Mouse (Mus musculus) stomach, embryonic 14.5 days (tissue): ENCODE results near the gene Oat. TPM values are rescaled to one million over a fixed set of nuclear protein-coding genes. Genes with fewer than 3 reads are reported as not detected.

Source experiments
- ATAC-seq: fragments of 200-750 bp; cut with Nextera tagmentation; 2 replicates; pipeline ENCODE4 v1.8.0; 2017; ENCODE audit warnings: low read depth, moderate TSS enrichment; ENCODE audit not compliant: insufficient number of reproducible peaks, insufficient read depth, low FRiP score
- H3K27ac ChIP-seq: fragments of 300-500 bp; sonication (generic); 2 replicates; pipeline ENCODE4 v1.5.1; 2014; ENCODE audit warnings: mild to moderate bottlenecking, low read length, moderate library complexity, mixed read lengths
- H3K27me3 ChIP-seq: fragments of 300-500 bp; sonication (generic); 2 replicates; pipeline ENCODE4 v1.6.1; 2014; ENCODE audit warnings: low read length, control low read depth, mixed read lengths; ENCODE audit not compliant: control insufficient read depth, insufficient read depth
- H3K36me3 ChIP-seq: fragments of 300-500 bp; sonication (generic); 2 replicates; pipeline ENCODE4 v1.6.1; 2014; ENCODE audit warnings: mild to moderate bottlenecking, control low read depth, low read length, moderate library complexity, mixed read lengths; ENCODE audit not compliant: control insufficient read depth, insufficient read depth
- H3K4me1 ChIP-seq: fragments of 300-500 bp; sonication (generic); 2 replicates; pipeline ENCODE4 v1.6.1; 2014; ENCODE audit warnings: low read length, control low read depth, mixed read lengths; ENCODE audit not compliant: control insufficient read depth, insufficient read depth
- H3K4me2 ChIP-seq: fragments of 300-500 bp; sonication (generic); replicated peaks from 2 replicates; pipeline ENCODE4 v1.6.1; 2014; ENCODE audit warnings: low read depth, low read length, control low read depth
- H3K4me3 ChIP-seq: fragments of 300-500 bp; sonication (generic); 2 replicates; pipeline ENCODE4 v1.5.1; 2014; ENCODE audit warnings: low read depth, low read length, control low read depth
- H3K9ac ChIP-seq: fragments of 300-500 bp; sonication (generic); replicated peaks from 2 replicates; pipeline ENCODE4 v1.6.1; 2014; ENCODE audit warnings: low read depth, mild to moderate bottlenecking, control low read depth, low read length, moderate library complexity, mixed read lengths
- H3K9me3 ChIP-seq: fragments of 300-500 bp; sonication (generic); 2 replicates; pipeline ENCODE4 v1.6.1; 2016; ENCODE audit warnings: low read depth, low read length, control low read depth; ENCODE audit not compliant: control insufficient read depth
- WGBS: fragments of 180-500 bp; shearing (Covaris S2); extraction: QIAGEN DNeasy Blood & Tissue Kit; methylation state at CpG from one replicate; pipeline ENCODE4 v1.1.7; 2014; 5-methylcytosine and 5-hydroxymethylcytosine counted together
- polyA plus RNA-seq: library from polyadenylated mRNA; unstranded; fragments of >200 nt; fragmentation: Nextera tagmentation; extraction: Ambion mirVana; gene quantifications from 2 replicates; pipeline ENCODE4 v1.2.1, GENCODE M21; 2014

Oat gene
- polyA plus RNA-seq, 1 experiment from 2014 or later = 207 TPM

DNA sequence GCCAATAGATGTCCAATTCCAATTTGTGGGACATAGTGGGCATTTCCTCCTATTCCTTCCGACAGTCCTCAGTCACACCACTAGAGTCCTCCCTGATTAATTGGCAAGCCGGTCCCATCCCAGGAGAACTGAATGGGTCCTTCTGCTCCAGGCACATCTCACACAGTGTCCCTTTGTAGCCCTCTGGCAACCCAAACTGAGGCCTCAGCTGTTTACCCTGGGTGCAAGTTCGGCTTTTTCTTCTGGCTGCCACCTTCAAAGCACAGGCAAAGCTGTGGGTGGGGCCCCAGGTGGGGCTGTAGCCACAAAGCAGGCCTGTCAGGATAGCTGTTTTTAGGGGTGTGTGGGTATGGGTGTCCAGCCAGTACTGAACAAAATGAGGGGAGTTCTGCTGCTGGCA, 29.1 kb downstream of the Oat start:
- H3K4me2 ChIP-seq = no peak overlapping the region
- H3K9me3 ChIP-seq = no peaks in the 10 kb centered on the region
- H3K36me3 ChIP-seq = no peaks in the 10 kb centered on the region
- H3K9ac ChIP-seq = no peak overlapping the region
- H3K4me3 ChIP-seq = no peak overlapping the region
- H3K4me1 ChIP-seq = no peaks in the 10 kb centered on the region; the same call in 1 of the 2 replicates
- no peak overlapping the region for H3K27ac ChIP-seq
- WGBS = 75% methylated on average over 3 of the region's 3 CpGs
- no peaks in the 10 kb centered on the region for H3K27me3 ChIP-seq
- no peak for ATAC-seq

DNA sequence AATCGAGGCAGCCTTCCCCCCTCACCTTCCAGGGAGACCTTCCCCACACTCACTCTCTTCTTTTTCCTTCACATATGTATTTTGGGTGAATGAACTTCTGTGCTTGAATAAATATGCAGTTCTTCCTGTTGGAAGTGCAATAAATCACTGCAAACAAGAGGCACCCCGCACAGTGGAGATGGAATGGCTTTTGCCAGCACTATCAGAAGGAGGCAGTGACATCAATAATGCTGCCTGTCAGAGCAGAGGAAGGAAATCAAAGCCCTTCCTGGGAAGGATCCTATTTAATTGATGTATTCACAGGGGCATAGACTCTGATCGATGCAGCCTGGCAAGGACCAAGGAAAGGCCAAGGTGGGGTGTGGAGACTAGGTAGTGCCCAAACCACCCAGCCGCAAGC, 33.8 kb downstream of the Oat start:
- Histone ChIP-seq H3K36me3 (no peaks in the 10 kb centered on the region), H3K4me3 (no peak overlapping the region), H3K4me2 (no peak overlapping the region), H3K27ac (no peak overlapping the region), H3K4me1 (no peaks in the 10 kb centered on the region), H3K9me3 (no peaks in the 10 kb centered on the region), H3K9ac (no peak overlapping the region), H3K27me3 (no peaks in the 10 kb centered on the region)
- ATAC-seq = no peak
- 42% methylated on average over 4 of the region's 4 CpGs for WGBS

DNA sequence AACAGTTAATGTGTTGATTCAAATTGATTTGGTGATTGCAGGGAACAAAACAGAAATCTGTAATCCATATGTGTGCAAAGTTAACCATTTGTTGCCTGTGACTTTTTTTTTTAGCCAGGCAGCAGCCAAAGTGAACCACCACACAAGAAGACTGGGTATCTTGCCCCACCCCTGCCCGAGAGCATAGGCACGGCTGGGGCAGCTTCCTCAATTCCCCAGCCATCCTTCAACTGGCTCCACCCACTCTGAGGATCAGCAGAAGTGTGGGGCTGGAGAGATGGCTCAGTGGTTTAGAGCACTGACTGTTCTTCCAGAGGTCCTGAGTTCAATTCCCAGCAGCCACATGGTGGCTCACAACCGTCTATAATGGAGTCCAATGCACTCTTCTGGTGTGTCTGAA, 34.6 kb downstream of the Oat start:
- H3K36me3 ChIP-seq = no peaks in the 10 kb centered on the region
- WGBS = 68% methylated on average over 3 of the region's 3 CpGs
- H3K27me3 ChIP-seq = no peaks in the 10 kb centered on the region
- no peaks in the 10 kb centered on the region for H3K4me1 ChIP-seq
- H3K9ac ChIP-seq = no peak overlapping the region
- no peak overlapping the region for H3K4me2 ChIP-seq
- ATAC-seq = no peak
- H3K9me3 ChIP-seq = no peaks in the 10 kb centered on the region
- no peak overlapping the region for H3K4me3 ChIP-seq
- no peak overlapping the region for H3K27ac ChIP-seq

DNA sequence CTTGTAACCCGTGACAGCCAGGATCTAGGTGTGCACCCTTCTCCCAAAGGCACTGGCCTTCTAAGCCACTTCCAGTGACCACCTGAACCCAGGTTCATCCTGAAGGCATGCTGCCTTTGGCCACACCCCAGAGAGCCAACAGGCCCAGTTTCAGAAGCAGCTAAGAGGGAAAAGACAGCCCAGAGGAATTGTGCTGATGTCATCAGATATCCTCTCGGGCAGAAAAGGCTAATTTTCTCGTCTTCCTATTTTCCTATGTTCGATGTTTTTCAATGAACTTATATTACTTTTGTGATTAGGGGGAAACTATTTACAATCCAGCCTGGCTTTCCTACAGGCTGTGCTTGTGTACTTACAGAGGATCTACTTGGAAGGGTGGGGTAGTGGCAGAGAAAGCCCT, 35.6 kb downstream of the Oat start:
- no peak overlapping the region for H3K4me2 ChIP-seq
- H3K9me3 ChIP-seq = no peaks in the 10 kb centered on the region
- no peaks in the 10 kb centered on the region for H3K36me3 ChIP-seq
- ATAC-seq = no peak
- H3K27ac ChIP-seq = no peak overlapping the region
- H3K9ac ChIP-seq = no peak overlapping the region
- H3K4me3 ChIP-seq = no peak overlapping the region
- 83% methylated on average over 4 of the region's 4 CpGs for WGBS
- no peaks in the 10 kb centered on the region for H3K27me3 ChIP-seq
- H3K4me1 ChIP-seq = no peaks in the 10 kb centered on the region

DNA sequence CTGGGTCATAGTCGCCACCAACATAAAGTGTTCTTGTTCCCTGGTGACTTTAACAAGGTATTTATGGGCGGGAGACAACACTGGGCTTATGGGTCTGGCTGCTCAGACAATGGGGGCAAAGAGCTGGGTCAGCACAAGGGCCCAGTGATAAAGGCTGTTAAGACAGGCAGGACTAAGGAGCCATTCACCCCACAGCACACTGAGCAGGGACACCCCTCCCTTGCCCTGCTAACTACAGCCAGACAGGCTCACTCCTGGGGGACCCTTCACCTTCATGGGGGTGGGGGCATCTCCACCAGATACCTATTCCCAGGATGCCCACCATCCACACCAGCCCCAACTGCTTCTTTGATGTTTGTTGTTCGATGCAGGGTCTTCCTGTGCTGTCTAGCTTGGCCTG, 47.0 kb downstream of the Oat start:
- H3K4me3 ChIP-seq = no peak overlapping the region
- H3K4me2 ChIP-seq = no peak overlapping the region
- no peak for ATAC-seq
- no peaks in the 10 kb centered on the region for H3K9me3 ChIP-seq
- H3K27ac ChIP-seq = no peak overlapping the region
- no peaks in the 10 kb centered on the region for H3K27me3 ChIP-seq
- no peaks in the 10 kb centered on the region for H3K4me1 ChIP-seq
- no peak overlapping the region for H3K9ac ChIP-seq
- 82% methylated on average over 3 of the region's 3 CpGs for WGBS
- H3K36me3 ChIP-seq = no peaks in the 10 kb centered on the region

DNA sequence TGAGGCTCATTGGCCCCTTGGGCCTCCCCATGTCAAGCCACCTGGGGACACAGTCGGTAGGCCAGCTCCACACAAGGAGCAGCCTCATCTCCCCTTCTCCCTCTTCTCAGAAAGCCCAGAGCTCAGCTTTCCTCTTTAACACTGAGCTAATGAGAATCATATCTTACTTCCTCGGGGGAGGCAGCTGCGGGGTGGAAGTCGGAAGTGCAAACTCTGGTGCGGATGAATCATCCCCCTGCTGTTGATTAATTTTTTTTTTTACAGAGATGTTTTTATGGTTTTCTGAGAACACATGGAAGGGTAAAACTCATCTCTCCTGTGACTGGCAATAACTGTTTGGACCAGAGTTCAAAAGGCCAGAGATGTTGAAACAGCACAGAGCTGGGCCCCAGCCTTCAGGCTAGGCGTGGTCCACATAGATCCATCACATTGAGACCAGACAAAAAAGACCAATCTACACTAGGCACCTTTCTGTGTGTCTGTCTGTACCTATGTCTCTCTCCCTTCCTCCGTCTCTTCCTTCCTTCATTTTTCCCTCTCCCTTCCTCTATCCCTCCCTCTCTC, 62.7 kb downstream of the Oat start:
- WGBS = 53% methylated on average over 7 of the region's 7 CpGs
- ATAC-seq = no peak

DNA sequence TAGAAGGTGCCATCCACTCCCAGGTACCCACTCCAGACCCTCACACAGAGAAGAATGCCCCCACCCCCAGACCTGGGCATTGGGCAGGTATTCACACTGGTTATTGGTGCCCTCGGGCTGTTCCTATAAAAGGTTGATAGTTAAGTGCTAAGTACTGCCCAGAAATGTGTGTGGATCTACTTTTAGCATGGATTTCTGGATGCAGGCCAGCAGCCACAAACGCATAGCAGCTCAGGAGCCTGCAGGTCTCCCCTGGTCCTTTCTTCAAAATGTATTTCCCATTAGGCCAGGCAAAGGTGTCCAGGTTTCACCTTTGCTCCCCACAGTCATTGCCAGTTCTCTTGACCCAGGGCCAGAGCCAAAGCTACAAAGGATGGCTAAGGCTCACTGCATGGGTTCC, 67.1 kb downstream of the Oat start:
- H3K9me3 ChIP-seq = no peaks in the 10 kb centered on the region
- WGBS = 61% methylated on average over 2 of the region's 2 CpGs
- H3K27ac ChIP-seq = no peak overlapping the region
- no peaks in the 10 kb centered on the region for H3K27me3 ChIP-seq
- peaks cover 1% of the 10 kb centered on the region; the same call in 1 of the 2 replicates for H3K4me1 ChIP-seq
- no peak overlapping the region for H3K9ac ChIP-seq
- ATAC-seq = no peak
- no peak overlapping the region for H3K4me2 ChIP-seq
- no peak overlapping the region for H3K4me3 ChIP-seq
- no peaks in the 10 kb centered on the region for H3K36me3 ChIP-seq

More for the DNA sequence above, 62.7 kb downstream of the Oat start:
- Histone ChIP-seq H3K4me3 (no peak overlapping the region), H3K27me3 (no peaks in the 10 kb centered on the region), H3K27ac (0 out of 2 replicates have a peak overlapping the region, but pooled peaks have one; percentile 27), H3K4me2 (no peak overlapping the region), H3K9me3 (no peaks in the 10 kb centered on the region), H3K36me3 (no peaks in the 10 kb centered on the region), H3K4me1 (peaks cover 4% of the 10 kb centered on the region; the same call in 1 of the 2 replicates), H3K9ac (no peak overlapping the region)

Other genes with a start within 250 kb of the Oat start
- not detected in 2 replicates for gene Nkx1-2, start 23.2 kb upstream of the Oat start, polyA plus RNA-seq
- 15.3 and 19.2 TPM in 2 replicates for gene Lhpp, start 34.2 kb upstream of the Oat start, polyA plus RNA-seq
- 16.4 and 17.2 TPM in 2 replicates for gene Fam53b, start 237.5 kb upstream of the Oat start, polyA plus RNA-seq